Mouse (Mus musculus) megakaryocyte, embryonic 14.5 days (primary cell): ENCODE results near the gene Higd1a. TPM values are rescaled to one million over a fixed set of nuclear protein-coding genes. Genes with fewer than 3 reads are reported as not detected.

Experiments used
- H3K27me3 ChIP-seq: replicated peaks from 2 replicates; pipeline ENCODE3; 2012; ENCODE audit warnings: inconsistent platforms
- H3K36me3 ChIP-seq: replicated peaks from 2 replicates; pipeline ENCODE3; 2012; ENCODE audit warnings: low read length, inconsistent platforms, mixed read lengths
- H3K4me1 ChIP-seq: 2 replicates; pipeline ENCODE4 v1.6.1; 2012; ENCODE audit warnings: inconsistent platforms
- H3K4me3 ChIP-seq: replicated peaks from 2 replicates; pipeline ENCODE3; 2012; ENCODE audit warnings: moderate library complexity, mild to moderate bottlenecking, inconsistent platforms
- H3K9me3 ChIP-seq: 2 replicates; pipeline ENCODE4 v1.6.1; 2012; ENCODE audit warnings: inconsistent platforms
- FLI1 ChIP-seq: IDR thresholded peaks from 2 replicates; pipeline ENCODE4 v1.6.1; 2012; ENCODE audit warnings: low read length, inconsistent platforms, mixed read lengths
- GATA1 ChIP-seq: IDR thresholded peaks from 3 replicates; pipeline ENCODE4 v1.6.1; 2012; ENCODE audit warnings: mixed read lengths, low read length, inconsistent platforms, borderline replicate concordance
- polyA plus RNA-seq: library from polyadenylated mRNA; stranded (reverse); fragments of >175 nt; gene quantifications from 2 replicates; pipeline ENCODE4 v1.2.3, GENCODE M21; 2012; ENCODE audit warnings: low replicate concordance; ENCODE audit not compliant: insufficient read depth

Higd1a gene
- polyA plus RNA-seq, 1 experiment, result 57.7 TPM

GRCm38 (mm10) chr9:121882015-121882457 is 23.9 kb upstream of the Higd1a start:
- peak overlapping the region; percentile 86 for H3K4me3 ChIP-seq
- H3K27me3 ChIP-seq, result peaks cover 7% of the 10 kb centered on the region
- no peaks in the 10 kb centered on the region for H3K36me3 ChIP-seq
- TF ChIP-seq GATA1 (peak; percentile 89), FLI1 (peak; percentile 93)
- no peaks in the 10 kb centered on the region for H3K9me3 ChIP-seq
- peaks cover 34% of the 10 kb centered on the region for H3K4me1 ChIP-seq

GRCm38 (mm10) chr9:121881301-121881700 is 23.1 kb upstream of the Higd1a start:
- Histone ChIP-seq H3K9me3 (no peaks in the 10 kb centered on the region), H3K36me3 (no peaks in the 10 kb centered on the region), H3K27me3 (peaks cover 9% of the 10 kb centered on the region), H3K4me3 (no peak overlapping the region), H3K4me1 (peaks cover 38% of the 10 kb centered on the region)
- TF ChIP-seq GATA1 (no peak), FLI1 (no peak)

- Histone ChIP-seq H3K27me3 (peaks cover 9% of the 10 kb centered on the region), H3K4me3 (peak overlapping the region; percentile 28), H3K4me1 (peaks cover 38% of the 10 kb centered on the region), H3K36me3 (no peaks in the 10 kb centered on the region), H3K9me3 (no peaks in the 10 kb centered on the region)
- TF ChIP-seq FLI1 (no peak), GATA1 (no peak)
These were observed 22.7 kb upstream of the Higd1a start for GRCm38 (mm10) chr9:121880840-121881239.

- Histone ChIP-seq H3K4me3 (no peak overlapping the region), H3K36me3 (no peaks in the 10 kb centered on the region), H3K4me1 (peaks cover 48% of the 10 kb centered on the region), H3K27me3 (peaks cover 9% of the 10 kb centered on the region), H3K9me3 (no peaks in the 10 kb centered on the region)
- TF ChIP-seq FLI1, result no peak
- no peak for TF ChIP-seq GATA1
These were observed 19.0 kb upstream of the Higd1a start for GRCm38 (mm10) chr9:121877052-121877740.

GRCm38 (mm10) chr9:121873578-121873977 is 15.4 kb upstream of the Higd1a start:
- no peak for TF ChIP-seq FLI1
- Histone ChIP-seq H3K36me3 (no peaks in the 10 kb centered on the region), H3K9me3 (no peaks in the 10 kb centered on the region), H3K4me1 (peaks cover 35% of the 10 kb centered on the region), H3K4me3 (no peak overlapping the region), H3K27me3 (peaks cover 20% of the 10 kb centered on the region)

- no peaks in the 10 kb centered on the region for H3K9me3 ChIP-seq
- TF ChIP-seq FLI1, result no peak
- no peak for TF ChIP-seq GATA1
- peaks cover 30% of the 10 kb centered on the region for H3K4me1 ChIP-seq
- no peak overlapping the region for H3K4me3 ChIP-seq
- H3K27me3 ChIP-seq, result peaks cover 22% of the 10 kb centered on the region
- H3K36me3 ChIP-seq, result no peaks in the 10 kb centered on the region
These were observed 14.0 kb upstream of the Higd1a start for GRCm38 (mm10) chr9:121872062-121872683.

- Histone ChIP-seq H3K4me1 (peaks cover 32% of the 10 kb centered on the region), H3K36me3 (no peaks in the 10 kb centered on the region), H3K27me3 (peaks cover 24% of the 10 kb centered on the region), H3K4me3 (no peak overlapping the region), H3K9me3 (no peaks in the 10 kb centered on the region)
- TF ChIP-seq FLI1 (no peak), GATA1 (no peak)
These were observed 11.9 kb upstream of the Higd1a start for GRCm38 (mm10) chr9:121869973-121870515.

- no peak overlapping the region for H3K4me3 ChIP-seq
- no peaks in the 10 kb centered on the region for H3K9me3 ChIP-seq
- peaks cover 32% of the 10 kb centered on the region for H3K4me1 ChIP-seq
- TF ChIP-seq FLI1 (no peak), GATA1 (no peak)
- H3K27me3 ChIP-seq, result peaks cover 24% of the 10 kb centered on the region
- H3K36me3 ChIP-seq, result no peaks in the 10 kb centered on the region
These were observed 11.3 kb upstream of the Higd1a start for GRCm38 (mm10) chr9:121869432-121869831.

- Histone ChIP-seq H3K9me3 (no peaks in the 10 kb centered on the region), H3K36me3 (no peaks in the 10 kb centered on the region), H3K4me1 (peaks cover 26% of the 10 kb centered on the region), H3K27me3 (peaks cover 24% of the 10 kb centered on the region), H3K4me3 (no peak overlapping the region)
- TF ChIP-seq GATA1, result no peak
- TF ChIP-seq FLI1, result no peak
These were observed 10.1 kb upstream of the Higd1a start for GRCm38 (mm10) chr9:121868236-121868635.

- Histone ChIP-seq H3K4me3 (no peak overlapping the region), H3K4me1 (peaks cover 24% of the 10 kb centered on the region), H3K27me3 (peaks cover 24% of the 10 kb centered on the region), H3K36me3 (no peaks in the 10 kb centered on the region), H3K9me3 (no peaks in the 10 kb centered on the region)
- no peak for TF ChIP-seq FLI1
- no peak for TF ChIP-seq GATA1
These were observed 9.5 kb upstream of the Higd1a start for GRCm38 (mm10) chr9:121867632-121868031.

- H3K4me1 ChIP-seq, result peaks cover 18% of the 10 kb centered on the region
- TF ChIP-seq GATA1 (no peak), FLI1 (no peak)
- H3K27me3 ChIP-seq, result peaks cover 21% of the 10 kb centered on the region
- H3K36me3 ChIP-seq, result no peaks in the 10 kb centered on the region
- no peak overlapping the region for H3K4me3 ChIP-seq
- H3K9me3 ChIP-seq, result no peaks in the 10 kb centered on the region
These were observed 7.4 kb upstream of the Higd1a start for GRCm38 (mm10) chr9:121865425-121866008.
